Mouse (Mus musculus) kidney, postnatal 0 days (tissue): ENCODE data around the gene Arl8b. TPM values are rescaled to one million over a fixed set of nuclear protein-coding genes. Genes with fewer than 3 reads are reported as not detected.

ENCODE experiments used
- ATAC-seq: fragments of 200-750 bp; cut with Nextera tagmentation; replicated peaks from 2 replicates; pipeline ENCODE4 v1.8.0; 2017; ENCODE audit warnings: low read depth, moderate number of reproducible peaks, moderate TSS enrichment, moderate library complexity; ENCODE audit not compliant: low FRiP score
- DNase-seq: peaks from one replicate; pipeline ENCODE4 v3.0.0-alpha.2; 2016; ENCODE audit warnings: low spot score
- H3K27ac ChIP-seq: fragments of 300-500 bp; sonication (generic); 2 replicates; pipeline ENCODE4 v1.5.1; 2014; ENCODE audit warnings: mild to moderate bottlenecking
- H3K27me3 ChIP-seq: fragments of 300-500 bp; sonication (generic); 2 replicates; pipeline ENCODE4 v1.6.1; 2014; ENCODE audit warnings: low read length, mixed read lengths; ENCODE audit not compliant: insufficient read depth
- H3K36me3 ChIP-seq: fragments of 300-500 bp; sonication (generic); 2 replicates; pipeline ENCODE4 v1.6.1; 2014; ENCODE audit warnings: low read length, mixed read lengths; ENCODE audit not compliant: insufficient read depth
- H3K4me1 ChIP-seq: fragments of 300-500 bp; sonication (generic); replicated peaks from 2 replicates; pipeline ENCODE4 v1.6.1; 2014; ENCODE audit warnings: antibody characterized with exemption, low read length, mixed read lengths; ENCODE audit not compliant: insufficient read depth
- H3K4me2 ChIP-seq: fragments of 300-500 bp; sonication (generic); 2 replicates; pipeline ENCODE4 v1.6.1; 2014; ENCODE audit warnings: mild to moderate bottlenecking, low read length, moderate library complexity, mixed read lengths
- H3K4me3 ChIP-seq: fragments of 300-500 bp; sonication (generic); replicated peaks from 2 replicates; pipeline ENCODE4 v1.5.1; 2014; ENCODE audit warnings: low read depth, low read length
- H3K9ac ChIP-seq: fragments of 300-500 bp; sonication (generic); 2 replicates; pipeline ENCODE4 v1.6.1; 2014; ENCODE audit warnings: low read depth, low read length
- H3K9me3 ChIP-seq: fragments of 300-500 bp; sonication (generic); replicated peaks from 2 replicates; pipeline ENCODE4 v1.6.1; 2016; ENCODE audit warnings: low read length, inconsistent platforms, mixed read lengths
- CTCF ChIP-seq: IDR thresholded peaks from 2 replicates; pipeline ENCODE4 v1.5.1; 2016; ENCODE audit warnings: antibody characterized with exemption, low read depth, mild to moderate bottlenecking, moderate library complexity
- WGBS: fragments of 180-500 bp; shearing (Covaris S2); extraction: QIAGEN DNeasy Blood & Tissue Kit; methylation state at CpG from one replicate; pipeline ENCODE4 v1.1.7; 2014; 5-methylcytosine and 5-hydroxymethylcytosine counted together
- polyA plus RNA-seq: library from polyadenylated mRNA; unstranded; fragments of >200 nt; fragmentation: Nextera tagmentation; extraction: Ambion mirVana; gene quantifications from 2 replicates; pipeline ENCODE4 v1.2.1, GENCODE M21; 2015

Arl8b gene
- 64.5 and 64.7 TPM in 2 replicates for polyA plus RNA-seq

DNA sequence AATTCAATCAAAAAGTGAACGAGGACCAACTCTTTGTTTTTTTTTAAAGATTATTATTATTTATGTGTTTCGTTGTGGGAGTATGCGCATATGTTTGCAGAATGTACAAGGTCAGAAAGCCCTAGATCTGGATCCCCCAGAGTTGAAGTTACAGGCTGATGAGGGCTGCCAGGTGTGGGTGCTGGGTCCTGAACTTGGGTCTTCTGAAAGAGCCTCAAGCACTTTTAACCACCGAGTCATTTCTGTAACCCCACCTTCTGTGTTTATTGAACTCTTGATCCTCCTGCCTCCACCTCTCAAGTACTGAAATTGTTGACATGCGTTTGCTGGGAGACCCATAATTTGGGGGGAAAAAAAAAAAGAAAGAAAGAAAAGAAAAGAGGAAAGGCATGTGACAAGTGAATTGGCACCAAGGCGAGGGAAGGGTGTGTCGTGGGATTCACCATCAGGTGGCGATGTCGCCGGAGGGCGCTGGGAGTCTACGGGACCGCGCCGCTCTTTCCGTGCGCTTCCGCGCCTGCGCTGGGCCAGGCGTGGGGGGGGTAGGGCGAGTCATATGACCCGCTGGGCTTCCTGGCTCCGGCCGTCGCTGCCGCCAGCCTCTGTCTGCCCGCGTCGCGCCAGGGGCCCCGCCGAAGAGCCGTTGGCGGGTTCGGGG, at the start of gene Arl8b:
Gene Arl8b (plus strand): TSS at position 574 of the 658 bp plus-strand sequence.
- H3K4me2 ChIP-seq: peak within 1 kb of the TSS; percentile 89
- no peaks in the 10 kb centered on the region for H3K36me3 ChIP-seq
- 10% methylated on average over 35 of the region's 36 CpGs for WGBS
- peak within 1 kb of the TSS; percentile 92 for H3K27ac ChIP-seq
- H3K9me3 ChIP-seq: no peaks in the 10 kb centered on the region
- no peaks in the 10 kb centered on the region for H3K27me3 ChIP-seq
- H3K4me1 ChIP-seq: peaks cover 14% of the 10 kb centered on the region
- TF ChIP-seq CTCF: peak; percentile 96
- peak within 1 kb of the TSS; percentile 89 for H3K9ac ChIP-seq
- H3K4me3 ChIP-seq: peak within 1 kb of the TSS; percentile 87
- DNase-seq: peak; percentile 94
- peak; percentile 95 for ATAC-seq

GRCm38 (mm10) chr6:108735910-108736750, 46.8 kb upstream of the Arl8b start:
- ATAC-seq (peak; percentile 69), DNase-seq (peak; percentile 85)
- no peak overlapping the region for H3K4me3 ChIP-seq
- H3K36me3 ChIP-seq: no peaks in the 10 kb centered on the region
- no peaks in the 10 kb centered on the region for H3K27me3 ChIP-seq
- H3K27ac ChIP-seq: no peak overlapping the region
- no peak overlapping the region for H3K4me2 ChIP-seq
- WGBS: 43% methylated on average over 9 of the region's 9 CpGs
- peak; percentile 87 for TF ChIP-seq CTCF
- H3K9ac ChIP-seq: no peak overlapping the region
- no peaks in the 10 kb centered on the region; the same call in 1 of the 2 replicates for H3K4me1 ChIP-seq
- H3K9me3 ChIP-seq: no peaks in the 10 kb centered on the region

GRCm38 (mm10) chr6:108738463-108739203, 44.3 kb upstream of the Arl8b start:
- ATAC-seq (no peak; the same call in 1 of the 2 replicates), DNase-seq (peak; percentile 90)
- H3K4me1 ChIP-seq: no peaks in the 10 kb centered on the region; the same call in 1 of the 2 replicates
- 29% methylated on average over 9 of the region's 9 CpGs for WGBS
- H3K9me3 ChIP-seq: no peaks in the 10 kb centered on the region
- no peak for TF ChIP-seq CTCF
- no peak overlapping the region for H3K4me3 ChIP-seq
- peak overlapping the region; percentile 19; the same call in 1 of the 2 replicates for H3K27ac ChIP-seq
- H3K27me3 ChIP-seq: no peaks in the 10 kb centered on the region
- no peak overlapping the region for H3K4me2 ChIP-seq
- no peaks in the 10 kb centered on the region for H3K36me3 ChIP-seq
- no peak overlapping the region for H3K9ac ChIP-seq

- H3K9ac ChIP-seq: no peak overlapping the region
- ATAC-seq (no peak), DNase-seq (no peak)
- H3K27ac ChIP-seq: no peak overlapping the region
- H3K36me3 ChIP-seq: no peaks in the 10 kb centered on the region
- no peaks in the 10 kb centered on the region for H3K9me3 ChIP-seq
- H3K27me3 ChIP-seq: no peaks in the 10 kb centered on the region
- H3K4me3 ChIP-seq: no peak overlapping the region
- H3K4me2 ChIP-seq: no peak overlapping the region
- no peak for TF ChIP-seq CTCF
- WGBS: 83% methylated on average over 4 of the region's 4 CpGs
- no peaks in the 10 kb centered on the region; the same call in 1 of the 2 replicates for H3K4me1 ChIP-seq
Observed at GRCm38 (mm10) chr6:108740579-108740978, 42.3 kb upstream of the Arl8b start.

GRCm38 (mm10) chr6:108743730-108744129, 39.2 kb upstream of the Arl8b start:
- DNase-seq (no peak), ATAC-seq (no peak)
- H3K4me2 ChIP-seq: no peak overlapping the region
- no peaks in the 10 kb centered on the region for H3K9me3 ChIP-seq
- no peaks in the 10 kb centered on the region for H3K36me3 ChIP-seq
- no peaks in the 10 kb centered on the region for H3K27me3 ChIP-seq
- WGBS: 79% methylated on average over 5 of the region's 5 CpGs
- no peaks in the 10 kb centered on the region; the same call in 1 of the 2 replicates for H3K4me1 ChIP-seq
- no peak overlapping the region for H3K27ac ChIP-seq
- TF ChIP-seq CTCF: no peak
- no peak overlapping the region for H3K4me3 ChIP-seq
- H3K9ac ChIP-seq: no peak overlapping the region

GRCm38 (mm10) chr6:108751324-108751723, 31.6 kb upstream of the Arl8b start:
- no peak overlapping the region for H3K9ac ChIP-seq
- no peak overlapping the region for H3K27ac ChIP-seq
- no peak for ATAC-seq
- no peak overlapping the region for H3K4me2 ChIP-seq
- no peaks in the 10 kb centered on the region for H3K4me1 ChIP-seq
- no peak for DNase-seq
- H3K36me3 ChIP-seq: no peaks in the 10 kb centered on the region
- H3K9me3 ChIP-seq: no peaks in the 10 kb centered on the region
- no peak overlapping the region for H3K4me3 ChIP-seq
- H3K27me3 ChIP-seq: no peaks in the 10 kb centered on the region
- TF ChIP-seq CTCF: no peak
- 84% methylated on average over 7 of the region's 7 CpGs for WGBS
